Mouse (Mus musculus): ENCODE results near the gene Gm1043.

GRCm38 (mm10) chr5:37214614-37215013 lies 129.4 kb downstream of the Gm1043 start:
- TF ChIP-seq ZC3H11A (IDR thresholded peaks at IDR 0.05; ENCODE audit: borderline replicate concordance, low read depth, low read length), result no peak
- TF ChIP-seq CHD2 (IDR thresholded peaks at IDR 0.05; ENCODE audit: low read depth, low read length), result no peak
